Mouse (Mus musculus) layer of hippocampus, postnatal 14 days (tissue): Measurements from ENCODE around the gene Fam129a. TPM values are rescaled to one million over a fixed set of nuclear protein-coding genes. Genes with fewer than 3 reads are reported as not detected.

Experiments used
- DNase-seq, 2 experiments: peaks; one replicate each; pipeline ENCODE4 v3.0.0; 2021 to 2022; ENCODE audit warnings: low spot score in 2 of 2, mixed read lengths in 1 of 2
- total RNA-seq, 2 experiments: library from RNA; stranded (reverse); gene quantifications; 2 replicates each; pipeline ENCODE4 v1.2.3; 2021

Gene Fam129a
- total RNA-seq, 2 experiments from 2014 or later = 4.2 to 4.5 TPM

DNA sequence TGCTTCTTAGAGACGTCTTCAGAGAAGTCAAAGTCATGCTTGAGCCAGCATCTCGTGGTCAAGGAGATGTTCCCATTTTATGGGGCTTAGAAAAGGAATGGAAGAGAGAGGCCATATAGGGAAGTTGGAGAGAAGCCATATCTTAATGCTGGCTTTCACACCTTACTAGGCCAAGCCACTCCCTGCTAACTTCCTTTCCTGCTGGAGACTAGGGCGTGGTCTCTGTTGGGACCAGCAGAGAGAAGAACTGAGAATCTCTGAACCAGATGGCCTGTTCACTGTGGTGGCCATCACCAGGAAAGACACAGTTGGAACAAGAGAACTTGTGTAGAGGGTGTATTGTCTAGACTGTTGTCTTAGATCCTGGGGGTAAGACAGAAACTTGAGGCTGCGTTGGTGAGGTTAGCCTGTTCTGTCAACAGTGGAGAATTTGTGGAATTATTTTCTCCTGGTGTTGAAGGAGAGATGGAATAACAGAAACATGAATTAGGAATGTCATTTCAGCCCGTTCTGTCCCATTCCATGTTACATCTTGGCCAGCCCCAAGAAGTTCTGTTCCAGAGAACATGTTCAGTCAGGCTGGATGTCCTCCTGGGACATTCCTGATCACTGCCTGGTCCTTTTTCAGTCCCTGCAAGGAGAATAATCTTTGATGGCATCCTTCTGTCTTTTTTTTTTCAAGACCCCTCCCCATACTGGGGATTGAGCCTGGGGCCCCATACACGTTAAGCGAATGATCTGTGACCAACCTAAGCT is 90.9 kb downstream of the Fam129a start:
- DNase-seq = no peak

GRCm38 (mm10) chr1:151662958-151663357 is 92.0 kb downstream of the Fam129a start:
- no peak for DNase-seq

DNA sequence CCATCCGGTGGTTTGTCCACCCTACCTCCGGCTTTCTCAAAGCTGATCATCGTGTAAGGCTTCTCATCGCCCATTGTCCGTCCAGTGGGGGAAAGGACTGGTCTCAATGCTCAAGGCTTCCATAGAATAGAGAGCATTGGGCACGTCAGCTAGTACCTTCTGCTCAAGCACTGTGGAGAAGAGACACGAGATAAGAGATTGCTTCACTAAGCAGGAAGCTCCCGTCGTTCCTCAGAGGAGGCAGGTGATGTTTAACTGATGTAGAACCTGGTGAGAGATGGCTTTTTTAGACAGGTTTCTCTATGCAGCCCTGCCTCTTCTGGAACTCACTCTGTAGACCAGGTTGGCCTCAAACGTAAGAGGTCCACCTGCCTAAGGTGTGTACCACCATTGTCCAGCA is 93.4 kb downstream of the Fam129a start:
- DNase-seq = no peak

- DNase-seq = no peak
Measured at GRCm38 (mm10) chr1:151664837-151665431, 93.9 kb downstream of the Fam129a start.

DNA sequence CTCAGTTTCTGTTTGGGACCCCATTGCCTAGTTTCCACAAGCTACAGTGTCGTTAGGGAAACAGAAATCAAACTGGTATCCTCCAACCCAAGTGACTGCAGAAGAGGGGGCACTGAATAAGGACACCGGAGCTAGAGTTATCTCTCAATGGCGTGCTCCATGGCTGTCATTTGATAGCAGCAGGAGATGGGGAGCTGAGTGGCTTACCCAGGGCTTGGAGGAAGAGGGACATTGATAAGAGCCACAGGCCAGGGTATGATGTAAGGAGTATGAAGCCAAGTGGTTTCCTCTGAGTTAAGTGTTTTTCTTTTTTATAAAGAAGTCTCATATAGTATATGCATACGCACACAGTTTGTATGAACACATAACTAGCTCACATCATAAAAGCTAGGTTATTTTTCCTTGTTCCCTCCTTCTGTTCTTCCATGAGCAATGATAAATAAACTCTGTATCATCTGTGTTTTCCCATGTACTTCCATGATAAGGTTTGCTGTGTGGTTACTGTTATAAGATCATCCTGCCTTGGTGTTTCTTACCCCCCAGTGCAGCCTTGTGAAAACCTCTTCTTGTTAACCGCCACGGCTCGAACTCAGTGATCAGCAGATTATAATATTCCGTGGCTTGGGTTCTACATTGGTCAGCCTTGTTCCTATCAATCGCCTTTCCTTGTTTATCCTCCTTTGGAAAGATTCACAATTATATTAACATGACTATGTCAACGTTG is 96.5 kb downstream of the Fam129a start:
- no peak for DNase-seq

- no peak for DNase-seq
Measured at GRCm38 (mm10) chr1:151670006-151670591, 99.1 kb downstream of the Fam129a start.

DNA sequence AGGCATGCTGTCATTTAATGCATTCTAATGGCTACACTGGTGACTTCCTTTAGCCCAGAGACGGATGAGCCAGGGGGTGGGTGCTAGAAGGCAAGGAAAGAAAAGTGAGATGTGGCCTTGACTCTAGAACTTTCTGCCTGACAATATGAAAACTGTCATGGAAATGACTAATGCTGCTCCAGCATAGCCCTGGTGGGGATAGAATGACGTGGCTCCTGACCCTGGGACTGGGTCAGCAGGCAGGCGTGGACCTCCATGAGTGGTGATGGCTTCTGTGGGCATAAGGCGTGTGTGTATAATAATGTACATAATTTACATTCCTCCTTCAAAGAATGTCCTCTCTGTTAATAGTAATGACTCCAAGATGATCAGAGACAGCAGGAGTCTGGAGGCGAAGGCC is 104.7 kb downstream of the Fam129a start:
- DNase-seq = no peak

DNA sequence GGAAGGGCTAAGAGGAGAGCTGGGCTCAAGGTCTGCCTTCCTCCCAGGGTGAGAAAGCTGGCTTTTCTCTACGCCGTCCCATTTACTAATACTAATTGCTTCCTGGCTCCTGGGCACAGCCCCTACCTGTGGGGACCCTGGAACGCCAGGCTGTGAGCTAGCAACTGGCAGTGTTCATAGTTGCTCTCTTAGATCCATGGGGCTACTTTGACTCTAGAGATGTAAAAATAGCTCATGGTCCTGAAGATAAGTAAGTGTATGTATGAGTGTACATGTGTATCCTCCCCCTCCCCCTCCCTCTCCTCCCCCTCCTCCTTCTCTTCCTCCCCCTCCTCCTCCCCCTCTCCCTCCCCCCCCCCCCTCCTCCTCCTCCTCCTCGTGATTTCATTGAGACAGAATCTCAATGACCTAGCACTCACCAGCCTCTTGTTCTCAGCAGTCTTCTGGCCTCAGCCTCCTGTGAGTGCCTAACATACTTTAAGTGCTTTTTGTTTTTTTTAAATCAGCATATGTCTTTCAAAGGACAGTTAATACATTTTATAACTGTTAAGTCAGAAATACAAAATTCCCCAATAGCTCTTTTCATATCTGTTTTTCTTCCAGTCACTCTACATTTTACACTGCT is 106.3 kb downstream of the Fam129a start:
- DNase-seq = no peak

- no peak for DNase-seq
Measured at GRCm38 (mm10) chr1:151677975-151678374, 107.0 kb downstream of the Fam129a start.

DNA sequence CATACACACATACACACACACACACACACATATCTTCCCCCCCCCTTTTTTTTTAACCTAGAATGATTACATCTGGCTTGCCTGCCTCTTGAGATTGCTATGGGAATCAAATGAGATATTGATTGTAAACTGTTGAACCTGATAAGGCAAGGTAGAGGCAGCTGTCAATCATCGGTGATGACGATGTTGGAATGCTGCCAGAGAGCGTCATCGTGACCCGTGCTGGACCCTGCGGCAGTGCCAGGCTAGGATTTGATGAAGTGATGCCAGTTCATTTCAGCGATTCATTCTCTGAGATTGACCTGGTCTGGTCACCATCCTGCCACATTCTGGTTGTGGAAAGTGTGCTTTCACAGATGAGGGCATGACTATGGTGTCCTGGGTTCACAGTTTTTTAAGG is 108.2 kb downstream of the Fam129a start:
- DNase-seq = no peak

DNA sequence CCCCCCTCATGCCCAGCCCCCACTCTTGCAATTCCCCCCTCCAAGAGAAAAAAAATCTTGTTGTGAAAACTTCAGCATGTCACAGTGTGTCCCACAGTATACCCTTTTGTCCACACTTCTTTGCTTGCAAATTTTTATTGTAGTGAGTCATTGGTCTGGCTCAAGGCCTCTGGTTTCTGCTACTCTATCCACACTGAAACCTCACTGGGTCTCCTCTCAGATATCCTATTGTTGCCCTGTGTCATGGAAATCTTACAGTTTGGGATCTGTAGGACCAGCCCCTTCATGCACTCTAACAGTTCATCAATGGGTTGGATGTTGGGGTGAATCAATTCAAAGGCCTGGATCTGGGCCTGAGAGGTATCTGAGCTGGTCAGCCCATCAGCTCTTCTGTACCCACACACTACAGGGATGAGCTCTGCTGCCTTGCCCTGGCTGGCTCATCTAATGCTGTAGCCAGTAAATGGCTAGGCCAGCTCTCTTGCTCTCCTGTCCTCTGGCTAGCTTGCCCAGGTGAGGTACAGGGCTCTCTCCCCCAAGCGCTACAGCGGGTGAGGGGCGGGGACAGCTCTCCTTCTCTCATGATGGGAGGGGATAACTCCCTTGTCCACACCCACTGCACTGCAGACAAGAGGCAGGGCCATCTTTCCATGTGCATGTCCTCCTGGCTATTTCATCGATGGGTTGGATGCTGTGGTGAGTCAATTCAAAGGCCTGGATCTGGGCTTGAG is 109.1 kb downstream of the Fam129a start:
- DNase-seq = no peak

GRCm38 (mm10) chr1:151680971-151681370 is 110.0 kb downstream of the Fam129a start:
- no peak for DNase-seq

DNA sequence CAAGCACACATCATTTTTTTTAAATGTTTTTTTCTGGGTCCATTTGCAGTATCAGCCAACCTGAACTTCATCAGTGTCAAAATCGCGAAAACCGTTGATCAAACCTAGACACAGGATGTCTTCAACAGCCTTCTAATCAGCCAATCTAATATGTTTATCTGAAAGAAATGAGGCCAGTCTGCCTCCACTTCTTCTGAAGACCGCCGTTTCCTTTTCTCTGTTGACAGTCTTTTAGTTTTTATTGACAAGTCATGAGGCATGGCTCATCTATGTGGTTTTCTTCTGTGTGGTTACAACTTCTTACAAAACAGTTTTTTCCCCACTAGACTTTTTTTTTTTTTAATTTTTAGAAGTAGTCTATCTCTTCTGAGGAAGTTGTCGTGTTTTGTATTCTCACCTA is 111.9 kb downstream of the Fam129a start:
- no peak for DNase-seq

GRCm38 (mm10) chr1:151684451-151684892 is 113.5 kb downstream of the Fam129a start:
- DNase-seq = no peak

GRCm38 (mm10) chr1:151684978-151685377 is 114.0 kb downstream of the Fam129a start:
- no peak for DNase-seq

DNA sequence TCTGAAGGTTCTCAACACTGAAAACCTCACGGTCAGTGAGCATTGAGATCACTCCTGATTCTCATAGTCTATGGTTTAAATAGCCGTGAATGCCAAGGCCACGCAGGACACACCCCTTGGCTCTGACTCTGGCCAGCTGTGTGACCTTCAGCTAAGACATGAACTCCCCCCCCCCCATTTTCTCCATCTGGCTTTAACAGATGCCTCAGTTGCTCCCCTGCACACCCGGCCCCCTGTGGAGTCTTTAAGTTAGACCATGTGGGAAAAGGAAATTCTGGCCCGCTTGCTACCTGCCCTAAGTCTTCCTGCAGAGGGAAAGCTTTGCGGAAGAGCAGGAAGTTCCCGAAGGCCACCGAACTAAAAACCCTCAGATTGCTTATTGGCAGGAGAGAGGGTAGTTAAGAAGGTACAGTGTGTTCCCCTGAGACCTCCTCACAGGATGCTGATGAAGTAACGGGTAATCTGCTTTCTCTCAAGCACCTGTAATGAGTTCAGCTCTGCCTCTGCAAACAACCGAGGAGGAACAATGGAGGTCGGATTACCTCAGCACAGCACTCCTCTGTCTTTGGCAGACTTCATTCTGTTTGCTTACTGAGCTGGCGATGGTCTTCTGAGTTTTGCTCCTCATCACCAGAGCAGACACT is 114.8 kb downstream of the Fam129a start:
- no peak for DNase-seq

DNA sequence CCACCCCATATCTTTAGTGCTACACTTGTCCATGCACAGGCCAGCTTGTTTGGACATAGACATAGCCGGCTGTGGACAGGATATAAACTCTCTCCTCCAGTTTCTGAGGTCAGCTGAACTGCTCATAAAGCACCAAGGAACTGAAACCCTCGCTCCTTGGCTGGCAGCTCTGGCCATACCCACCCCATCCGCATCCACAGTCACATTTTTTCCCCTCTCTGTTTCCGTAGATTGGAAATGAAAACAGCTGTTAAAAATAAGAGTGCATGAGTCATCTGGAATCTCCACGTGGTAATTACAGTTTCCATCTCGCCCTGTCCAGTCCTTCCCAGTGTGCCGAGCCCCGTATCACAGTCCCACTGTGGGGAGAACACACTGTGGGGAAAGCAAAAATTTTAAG is 115.7 kb downstream of the Fam129a start:
- DNase-seq = no peak

- DNase-seq = no peak
Measured at GRCm38 (mm10) chr1:151689032-151689431, 118.0 kb downstream of the Fam129a start.

- no peak for DNase-seq
Measured at GRCm38 (mm10) chr1:151689561-151689960, 118.6 kb downstream of the Fam129a start.

DNA sequence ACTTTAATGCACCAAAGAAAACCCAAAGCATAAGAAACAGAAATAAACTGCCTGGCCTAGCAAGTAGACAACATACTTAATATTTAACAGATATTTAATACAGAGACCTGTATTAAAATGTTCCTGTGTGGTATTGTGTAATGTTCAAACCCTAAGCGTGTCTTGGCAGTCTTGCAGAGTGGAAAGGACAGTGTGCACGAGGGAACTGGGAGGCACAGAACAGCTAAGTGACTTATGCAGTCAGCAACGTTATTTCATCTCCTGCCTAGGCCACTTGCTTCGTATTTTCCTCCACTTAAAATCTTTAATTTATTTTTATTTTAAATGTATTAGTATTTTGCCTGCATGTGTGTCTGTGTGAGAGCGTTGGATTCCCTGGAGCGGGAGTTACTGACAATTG is 119.1 kb downstream of the Fam129a start:
- DNase-seq = no peak
